Mouse (Mus musculus): ENCODE measurements at regions not wholly inside any gene's neighbourhood (a gene's known extent, or its start where the extent isn't known, plus 50 kb on each side); places are given as distances from the start of the nearest gene placed in this dataset.

GRCm38 (mm10) chr14:31951894-31952293 is 76.9 kb upstream of the Galnt15 start:
- H3K4me3 ChIP-seq (ENCODE audit: low read depth, low read length), result no peak overlapping the region
- ATAC-seq (ENCODE audit: low FRiP score) (no peak), DNase-seq (ENCODE audit: low spot score, missing footprints) (peak; percentile 71)
- no peak overlapping the region for H3K9ac ChIP-seq (ENCODE audit: low read length)
- H3K27me3 ChIP-seq (ENCODE audit: control insufficient read depth, insufficient read depth, low read length), result no peaks in the 10 kb centered on the region
- peaks cover 8% of the 10 kb centered on the region; the same call in 1 of the 2 replicates for H3K4me1 ChIP-seq (ENCODE audit: control insufficient read depth, insufficient read depth, low read length)
- no peak overlapping the region for H3K27ac ChIP-seq (ENCODE audit: low read depth, low read length)
- no peaks in the 10 kb centered on the region for H3K36me3 ChIP-seq (ENCODE audit: control insufficient read depth, insufficient read depth, low read length)
- H3K9me3 ChIP-seq (ENCODE audit: control insufficient read depth, low read length), result no peaks in the 10 kb centered on the region
- no peak overlapping the region for H3K4me2 ChIP-seq
- WGBS, result 84% methylated on average over 3 of the region's 3 CpGs

GRCm38 (mm10) chr14:31953783-31954182 is 75.0 kb upstream of the Galnt15 start:
- H3K4me3 ChIP-seq (ENCODE audit: low read depth, low read length), result no peak overlapping the region
- no peaks in the 10 kb centered on the region for H3K4me1 ChIP-seq (ENCODE audit: control insufficient read depth, insufficient read depth, low read length)
- DNase-seq (ENCODE audit: low spot score, missing footprints) (no peak), ATAC-seq (ENCODE audit: low FRiP score) (no peak)
- H3K9ac ChIP-seq (ENCODE audit: low read length), result no peak overlapping the region
- no peaks in the 10 kb centered on the region for H3K9me3 ChIP-seq (ENCODE audit: control insufficient read depth, low read length)
- no peaks in the 10 kb centered on the region for H3K27me3 ChIP-seq (ENCODE audit: control insufficient read depth, insufficient read depth, low read length)
- H3K27ac ChIP-seq (ENCODE audit: low read depth, low read length), result no peak overlapping the region
- no peaks in the 10 kb centered on the region for H3K36me3 ChIP-seq (ENCODE audit: control insufficient read depth, insufficient read depth, low read length)
- no peak overlapping the region for H3K4me2 ChIP-seq
- 86% methylated on average over 4 of the region's 4 CpGs for WGBS

GRCm38 (mm10) chr14:31954945-31955344 is 73.8 kb upstream of the Galnt15 start:
- H3K36me3 ChIP-seq (ENCODE audit: control insufficient read depth, insufficient read depth, low read length), result no peaks in the 10 kb centered on the region
- no peak overlapping the region for H3K4me2 ChIP-seq
- WGBS, result 7% methylated on average over 4 of the region's 4 CpGs
- no peak overlapping the region for H3K27ac ChIP-seq (ENCODE audit: low read depth, low read length)
- ATAC-seq (ENCODE audit: low FRiP score), result peak; percentile 57; the same call in 1 of the 2 replicates
- H3K4me3 ChIP-seq (ENCODE audit: low read depth, low read length), result no peak overlapping the region
- peak; percentile 98 for DNase-seq (ENCODE audit: low spot score, missing footprints)
- no peaks in the 10 kb centered on the region for H3K4me1 ChIP-seq (ENCODE audit: control insufficient read depth, insufficient read depth, low read length)
- H3K9ac ChIP-seq (ENCODE audit: low read length), result no peak overlapping the region
- H3K27me3 ChIP-seq (ENCODE audit: control insufficient read depth, insufficient read depth, low read length), result no peaks in the 10 kb centered on the region
- H3K9me3 ChIP-seq (ENCODE audit: control insufficient read depth, low read length), result no peaks in the 10 kb centered on the region

- Histone ChIP-seq H3K4me3 (ENCODE audit: low read depth, low read length) (no peak overlapping the region), H3K27ac (ENCODE audit: low read depth, low read length) (no peak overlapping the region), H3K36me3 (ENCODE audit: control insufficient read depth, insufficient read depth, low read length) (no peaks in the 10 kb centered on the region), H3K27me3 (ENCODE audit: control insufficient read depth, insufficient read depth, low read length) (no peaks in the 10 kb centered on the region), H3K9ac (ENCODE audit: low read length) (no peak overlapping the region), H3K4me1 (ENCODE audit: control insufficient read depth, insufficient read depth, low read length) (no peaks in the 10 kb centered on the region), H3K4me2 (no peak overlapping the region), H3K9me3 (ENCODE audit: control insufficient read depth, low read length) (no peaks in the 10 kb centered on the region)
- WGBS, result 90% methylated on average over 10 of the region's 10 CpGs
- ATAC-seq (ENCODE audit: low FRiP score) (no peak), DNase-seq (ENCODE audit: low spot score, missing footprints) (peak; percentile 26)
Observed at GRCm38 (mm10) chr14:31957211-31957638, 71.6 kb upstream of the Galnt15 start.

- peak; percentile 70 for DNase-seq (ENCODE audit: low spot score, missing footprints)
- no peaks in the 10 kb centered on the region for H3K27me3 ChIP-seq (ENCODE audit: control insufficient read depth, insufficient read depth, low read length)
- no peaks in the 10 kb centered on the region for H3K9me3 ChIP-seq (ENCODE audit: control insufficient read depth, low read length)
- no peak overlapping the region for H3K4me2 ChIP-seq
- no peak overlapping the region for H3K27ac ChIP-seq (ENCODE audit: low read depth, low read length)
- H3K36me3 ChIP-seq (ENCODE audit: control insufficient read depth, insufficient read depth, low read length), result no peaks in the 10 kb centered on the region
- ATAC-seq (ENCODE audit: low FRiP score), result no peak
- no peak overlapping the region for H3K9ac ChIP-seq (ENCODE audit: low read length)
- 90% methylated on average over 9 of the region's 9 CpGs for WGBS
- H3K4me1 ChIP-seq (ENCODE audit: control insufficient read depth, insufficient read depth, low read length), result peaks cover 2% of the 10 kb centered on the region; the same call in 1 of the 2 replicates
- no peak overlapping the region for H3K4me3 ChIP-seq (ENCODE audit: low read depth, low read length)
Observed at GRCm38 (mm10) chr14:31960201-31960854, 68.5 kb upstream of the Galnt15 start.

GRCm38 (mm10) chr14:31961442-31961841 is 67.3 kb upstream of the Galnt15 start:
- Histone ChIP-seq H3K9ac (ENCODE audit: low read length) (no peak overlapping the region), H3K9me3 (ENCODE audit: control insufficient read depth, low read length) (no peaks in the 10 kb centered on the region), H3K27me3 (ENCODE audit: control insufficient read depth, insufficient read depth, low read length) (no peaks in the 10 kb centered on the region), H3K4me1 (ENCODE audit: control insufficient read depth, insufficient read depth, low read length) (peaks cover 2% of the 10 kb centered on the region; the same call in 1 of the 2 replicates), H3K4me2 (no peak overlapping the region), H3K27ac (ENCODE audit: low read depth, low read length) (no peak overlapping the region), H3K4me3 (ENCODE audit: low read depth, low read length) (no peak overlapping the region), H3K36me3 (ENCODE audit: control insufficient read depth, insufficient read depth, low read length) (no peaks in the 10 kb centered on the region)
- 89% methylated on average over 5 of the region's 5 CpGs for WGBS
- no peak for ATAC-seq (ENCODE audit: low FRiP score)
- peak; percentile 17 for DNase-seq (ENCODE audit: low spot score, missing footprints)

- no peaks in the 10 kb centered on the region for H3K27me3 ChIP-seq (ENCODE audit: control insufficient read depth, insufficient read depth, low read length)
- no peak overlapping the region for H3K27ac ChIP-seq (ENCODE audit: low read depth, low read length)
- no peak overlapping the region for H3K4me2 ChIP-seq
- H3K36me3 ChIP-seq (ENCODE audit: control insufficient read depth, insufficient read depth, low read length), result no peaks in the 10 kb centered on the region
- no peak overlapping the region for H3K4me3 ChIP-seq (ENCODE audit: low read depth, low read length)
- H3K9me3 ChIP-seq (ENCODE audit: control insufficient read depth, low read length), result no peaks in the 10 kb centered on the region
- H3K4me1 ChIP-seq (ENCODE audit: control insufficient read depth, insufficient read depth, low read length), result peaks cover 2% of the 10 kb centered on the region; the same call in 1 of the 2 replicates
- peak; percentile 80 for DNase-seq (ENCODE audit: low spot score, missing footprints)
- no peak for ATAC-seq (ENCODE audit: low FRiP score)
- no peak overlapping the region for H3K9ac ChIP-seq (ENCODE audit: low read length)
- WGBS, result 55% methylated on average over 12 of the region's 12 CpGs
Observed at GRCm38 (mm10) chr14:31963131-31963911, 65.5 kb upstream of the Galnt15 start.

- WGBS, result 62% methylated on average over 2 of the region's 2 CpGs
- ATAC-seq (ENCODE audit: low FRiP score), result no peak
- peak; percentile 66 for DNase-seq (ENCODE audit: low spot score, missing footprints)
- Histone ChIP-seq H3K4me2 (no peak overlapping the region), H3K4me3 (ENCODE audit: low read depth, low read length) (no peak overlapping the region), H3K9ac (ENCODE audit: low read length) (no peak overlapping the region), H3K36me3 (ENCODE audit: control insufficient read depth, insufficient read depth, low read length) (no peaks in the 10 kb centered on the region), H3K4me1 (ENCODE audit: control insufficient read depth, insufficient read depth, low read length) (peaks cover 2% of the 10 kb centered on the region; the same call in 1 of the 2 replicates), H3K27me3 (ENCODE audit: control insufficient read depth, insufficient read depth, low read length) (no peaks in the 10 kb centered on the region), H3K9me3 (ENCODE audit: control insufficient read depth, low read length) (no peaks in the 10 kb centered on the region), H3K27ac (ENCODE audit: low read depth, low read length) (no peak overlapping the region)
Observed at GRCm38 (mm10) chr14:31964076-31964475, 64.7 kb upstream of the Galnt15 start.

- Histone ChIP-seq H3K27me3 (ENCODE audit: control insufficient read depth, insufficient read depth, low read length) (no peaks in the 10 kb centered on the region), H3K27ac (ENCODE audit: low read depth, low read length) (no peak overlapping the region), H3K9ac (ENCODE audit: low read length) (no peak overlapping the region), H3K4me1 (ENCODE audit: control insufficient read depth, insufficient read depth, low read length) (peaks cover 2% of the 10 kb centered on the region; the same call in 1 of the 2 replicates), H3K36me3 (ENCODE audit: control insufficient read depth, insufficient read depth, low read length) (no peaks in the 10 kb centered on the region), H3K9me3 (ENCODE audit: control insufficient read depth, low read length) (no peaks in the 10 kb centered on the region), H3K4me3 (ENCODE audit: low read depth, low read length) (no peak overlapping the region), H3K4me2 (no peak overlapping the region)
- no peak for ATAC-seq (ENCODE audit: low FRiP score)
- peak; percentile 75 for DNase-seq (ENCODE audit: low spot score, missing footprints)
- 88% methylated on average over 4 of the region's 4 CpGs for WGBS
Observed at GRCm38 (mm10) chr14:31964831-31965230, 64.0 kb upstream of the Galnt15 start.
